ENCODE assay signal across 11 mouse cellular contexts in the genomic region with DNA sequence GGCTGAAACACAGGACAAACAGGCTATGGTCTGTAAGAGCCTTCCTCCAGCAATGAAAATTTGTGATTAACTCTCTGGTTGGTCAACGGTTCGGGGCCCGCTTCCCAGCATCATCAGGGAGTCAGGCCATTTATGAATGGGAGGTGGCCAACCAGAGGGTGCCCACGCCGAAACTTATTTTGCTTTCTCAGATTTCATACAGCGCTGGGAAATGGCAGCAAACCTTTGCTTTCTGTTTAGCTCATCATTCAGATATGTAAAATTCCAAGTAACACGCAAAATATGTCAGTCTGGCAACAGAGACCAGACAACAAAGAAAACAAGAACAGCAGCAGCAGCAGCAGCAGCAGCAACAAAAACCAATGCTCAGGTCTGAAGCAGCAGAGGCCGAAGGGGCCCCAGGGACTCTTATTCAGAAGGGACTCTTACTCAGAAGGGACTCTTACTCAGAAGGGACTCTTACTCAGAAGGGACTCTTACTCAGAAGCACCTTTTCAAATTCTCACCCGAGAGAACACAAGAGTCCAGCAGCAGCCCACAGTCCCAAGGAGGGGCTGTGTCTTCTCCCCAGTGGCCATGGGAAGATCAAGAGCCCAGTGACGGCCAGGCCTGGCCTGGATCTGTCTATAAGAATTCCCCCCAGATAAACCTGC.
DNase-seq lines count a peak whose midpoint lies in the region; ATAC-seq and TF ChIP-seq lines count a peak whose summit lies in the region.
"Had no signal": no experiment of that assay in that cellular context is flagged by ENCODE, and none has a peak within 500 bp of the region (broad histone marks: within the 10 kb centered on the region; RNA-seq: fewer than 3 reads in every experiment).

No protein-coding gene starts in this region.

- no peak for TF ChIP-seq CTCF in stomach, postnatal 0 days (IDR thresholded peaks at IDR 0.05; ENCODE audit: low read depth)

- H3K27me3 ChIP-seq in heart, embryonic 10.5 days (ENCODE audit: insufficient read depth, poor library complexity, severe bottlenecking), result no peaks in the 10 kb centered on the region
- H3K27me3 ChIP-seq in midbrain, embryonic 13.5 days, result no peaks in the 10 kb centered on the region
- no peaks in the 10 kb centered on the region for H3K27me3 ChIP-seq in midbrain, embryonic 15.5 days (replicated peaks)
- no peaks in the 10 kb centered on the region for H3K27me3 ChIP-seq in embryonic facial prominence, embryonic 10.5 days (replicated peaks; ENCODE audit: low read depth, poor library complexity, severe bottlenecking)
- no peaks in the 10 kb centered on the region for H3K27me3 ChIP-seq in stomach, postnatal 0 days (ENCODE audit: control insufficient read depth, insufficient read depth, low read length)
- H3K27me3 ChIP-seq: lung, embryonic 15.5 days; neural tube, embryonic 13.5 days had no signal

- H3K27ac ChIP-seq in heart, embryonic 10.5 days, result peak overlapping the region; percentile 79
- 0 out of 2 replicates have a peak overlapping the region, but pooled peaks have one; percentile 56 for H3K27ac ChIP-seq in midbrain, embryonic 13.5 days
- H3K27ac ChIP-seq in midbrain, embryonic 15.5 days, result no peak overlapping the region
- H3K27ac ChIP-seq in embryonic facial prominence, embryonic 10.5 days (replicated peaks), result peak overlapping the region; percentile 26; the same call in 1 of the 2 replicates
- H3K27ac ChIP-seq in stomach, postnatal 0 days (replicated peaks), result no peak overlapping the region
- H3K27ac ChIP-seq: layer of hippocampus, adult 2 months; lung, embryonic 15.5 days; neural tube, embryonic 13.5 days had no signal

- DNase-seq in heart, embryonic 10.5 days (ENCODE audit: low spot score), result no peak
- DNase-seq in heart, adult 8-10 months (ENCODE audit: low spot score), result no peak
- DNase-seq in embryonic facial prominence, embryonic 10.5 days (ENCODE audit: low spot score), result no peak
- DNase-seq in retina, postnatal 1 day, result peak; percentile 65
- DNase-seq in stomach, postnatal 0 days (ENCODE audit: low spot score), result no peak
- DNase-seq in gastrocnemius, adult 18-20 months (ENCODE audit: low spot score), result no peak

- ATAC-seq in midbrain, embryonic 13.5 days, result 0 out of 2 replicates have a peak, but pooled peaks have one; percentile 17
- no peak for ATAC-seq in midbrain, embryonic 15.5 days (replicated peaks)
- ATAC-seq in stomach, postnatal 0 days (ENCODE audit: low FRiP score, low TSS enrichment), result no peak

- peak overlapping the region; percentile 5; the same call in 1 of the 2 replicates for H3K4me3 ChIP-seq in heart, embryonic 10.5 days
- no peak overlapping the region for H3K4me3 ChIP-seq in midbrain, embryonic 13.5 days (replicated peaks)
- no peak overlapping the region for H3K4me3 ChIP-seq in midbrain, embryonic 15.5 days
- no peak overlapping the region for H3K4me3 ChIP-seq in embryonic facial prominence, embryonic 10.5 days
- H3K4me3 ChIP-seq in stomach, postnatal 0 days (ENCODE audit: low read depth, low read length), result no peak overlapping the region
- H3K4me3 ChIP-seq: layer of hippocampus, adult 2 months; lung, embryonic 15.5 days; neural tube, embryonic 13.5 days had no signal

- no peaks in the 10 kb centered on the region for H3K36me3 ChIP-seq in heart, embryonic 10.5 days
- H3K36me3 ChIP-seq in midbrain, embryonic 13.5 days, result no peaks in the 10 kb centered on the region
- no peaks in the 10 kb centered on the region for H3K36me3 ChIP-seq in midbrain, embryonic 15.5 days (replicated peaks)
- H3K36me3 ChIP-seq in embryonic facial prominence, embryonic 10.5 days (replicated peaks), result no peaks in the 10 kb centered on the region
- H3K36me3 ChIP-seq in stomach, postnatal 0 days (ENCODE audit: control insufficient read depth, insufficient read depth, low read length), result no peaks in the 10 kb centered on the region
- H3K36me3 ChIP-seq: lung, embryonic 15.5 days; neural tube, embryonic 13.5 days had no signal

- peaks cover 40% of the 10 kb centered on the region for H3K4me1 ChIP-seq in heart, embryonic 10.5 days
- H3K4me1 ChIP-seq in midbrain, embryonic 13.5 days (replicated peaks), result peaks cover 27% of the 10 kb centered on the region
- H3K4me1 ChIP-seq in midbrain, embryonic 15.5 days, result peaks cover 13% of the 10 kb centered on the region
- peaks cover 45% of the 10 kb centered on the region for H3K4me1 ChIP-seq in embryonic facial prominence, embryonic 10.5 days
- H3K4me1 ChIP-seq in stomach, postnatal 0 days (replicated peaks; ENCODE audit: control insufficient read depth, insufficient read depth), result peaks cover 2% of the 10 kb centered on the region; the same call in 1 of the 2 replicates

- WGBS in heart, embryonic 10.5 days, result 63% methylated on average over 10 of the region's 10 CpGs
- 66% methylated on average over 10 of the region's 10 CpGs for WGBS in midbrain, embryonic 13.5 days
- 59% methylated on average over 10 of the region's 10 CpGs for WGBS in midbrain, embryonic 15.5 days
- 67% methylated on average over 10 of the region's 10 CpGs for WGBS in embryonic facial prominence, embryonic 10.5 days
- 72% methylated on average over 10 of the region's 10 CpGs for WGBS in stomach, postnatal 0 days

- H3K9me3 ChIP-seq in heart, embryonic 10.5 days, result no peaks in the 10 kb centered on the region
- no peaks in the 10 kb centered on the region for H3K9me3 ChIP-seq in midbrain, embryonic 13.5 days
- no peaks in the 10 kb centered on the region for H3K9me3 ChIP-seq in midbrain, embryonic 15.5 days
- H3K9me3 ChIP-seq in embryonic facial prominence, embryonic 10.5 days, result no peaks in the 10 kb centered on the region
- H3K9me3 ChIP-seq in stomach, postnatal 0 days (ENCODE audit: control insufficient read depth, low read length), result no peaks in the 10 kb centered on the region
- H3K9me3 ChIP-seq: lung, embryonic 15.5 days; neural tube, embryonic 13.5 days had no signal

- no peak overlapping the region for H3K4me2 ChIP-seq in midbrain, embryonic 13.5 days (replicated peaks)
- H3K4me2 ChIP-seq in midbrain, embryonic 15.5 days, result no peak overlapping the region
- H3K4me2 ChIP-seq in stomach, postnatal 0 days (replicated peaks; ENCODE audit: low read depth), result no peak overlapping the region
- H3K4me2 ChIP-seq: lung, embryonic 15.5 days; neural tube, embryonic 13.5 days had no signal

- no peak overlapping the region for H3K9ac ChIP-seq in midbrain, embryonic 13.5 days (replicated peaks)
- H3K9ac ChIP-seq in midbrain, embryonic 15.5 days, result no peak overlapping the region
- H3K9ac ChIP-seq in stomach, postnatal 0 days (ENCODE audit: low read length), result no peak overlapping the region
- H3K9ac ChIP-seq: lung, embryonic 15.5 days; neural tube, embryonic 13.5 days had no signal

- TF ChIP-seq EP300 in stomach, postnatal 0 days (optimal IDR thresholded peaks at IDR 0.05), result no peak

Comparison
In these comparisons a context has a peak if more than half of its experiments do, and no peak if none do; other contexts are left out.
1. H3K27ac ChIP-seq: peak in heart, embryonic 10.5 days (single experiment), midbrain, embryonic 13.5 days (single experiment) and embryonic facial prominence, embryonic 10.5 days (single experiment); none in midbrain, embryonic 15.5 days (single experiment) and stomach, postnatal 0 days (single experiment).